Mouse (Mus musculus) neural tube, embryonic 13.5 days (tissue): Measurements from ENCODE around the gene Llph. TPM values are rescaled to one million over a fixed set of nuclear protein-coding genes. Genes with fewer than 3 reads are reported as not detected.

Experiments
- polyA plus RNA-seq: library from polyadenylated mRNA; unstranded; fragments of >200 nt; fragmentation: Nextera tagmentation; extraction: Ambion mirVana; gene quantifications from 2 replicates; pipeline ENCODE4 v1.2.1, GENCODE M21; 2015

Gene Llph
- polyA plus RNA-seq, 1 experiment from 2014 or later: 44.2 TPM

Other genes with a start within 250 kb of the Llph start
- gene Helb, start 114.1 kb upstream of the Llph start, polyA plus RNA-seq: 3.0 and 3.8 TPM in 2 replicates
- 116 and 120 TPM in 2 replicates for gene Tmbim4, start 25.5 kb upstream of the Llph start, polyA plus RNA-seq
- gene Irak3, start 24.9 kb upstream of the Llph start, polyA plus RNA-seq: 0.71 and 0.73 TPM in 2 replicates
- gene Hmga2, start 249.4 kb downstream of the Llph start, polyA plus RNA-seq: 3.7 and 8.8 TPM in 2 replicates